Mouse (Mus musculus) small intestine, adult 2 months (tissue): ENCODE data around the gene 1810049J17Rik. TPM values are rescaled to one million over a fixed set of nuclear protein-coding genes. Genes with fewer than 3 reads are reported as not detected.
A peak's percentile ranks its signal among the peaks of the same experiment; 100 is the strongest.

Experiments used
- H3K27ac ChIP-seq: fragments of 200-500 bp; 2 replicates; pipeline ENCODE4 v1.5.1; 2012; ENCODE audit warnings: low read depth, low read length, control low read depth, inconsistent platforms; ENCODE audit not compliant: insufficient read depth
- H3K27me3 ChIP-seq: fragments of 200-500 bp; 2 replicates; pipeline ENCODE4 v1.6.1; 2012; ENCODE audit warnings: mild to moderate bottlenecking, moderate library complexity, low read length, inconsistent platforms; ENCODE audit not compliant: control insufficient read depth, insufficient read depth
- H3K36me3 ChIP-seq: fragments of 200-500 bp; 2 replicates; pipeline ENCODE4 v1.6.1; 2012; ENCODE audit warnings: mild to moderate bottlenecking, low read length, control low read depth, inconsistent platforms; ENCODE audit not compliant: control insufficient read depth, insufficient read depth
- H3K4me1 ChIP-seq: fragments of 200-500 bp; 2 replicates; pipeline ENCODE4 v1.6.1; 2012; ENCODE audit warnings: low read length, inconsistent platforms, mixed read lengths; ENCODE audit not compliant: control insufficient read depth, insufficient read depth, insufficient read length
- H3K4me3 ChIP-seq: fragments of 200-500 bp; 2 replicates; pipeline ENCODE4 v1.5.1; 2012; ENCODE audit warnings: low read depth, mild to moderate bottlenecking, control low read depth, inconsistent platforms, low read length, moderate library complexity
- CTCF ChIP-seq: fragments of 200-500 bp; IDR thresholded peaks from 2 replicates; pipeline ENCODE4 v1.5.1; 2012; ENCODE audit warnings: low read depth, mild to moderate bottlenecking, control low read depth, inconsistent platforms, low read length, moderate library complexity, mixed read lengths; ENCODE audit not compliant: insufficient replicate concordance, insufficient read length; ENCODE audit errors: extremely low read depth
- POLR2A ChIP-seq: fragments of 200-500 bp; IDR thresholded peaks from 2 replicates; pipeline ENCODE4 v1.6.1; 2012; ENCODE audit warnings: low read depth, mild to moderate bottlenecking, control low read depth, inconsistent platforms, low read length, moderate library complexity
- WGBS: fragments of 180-500 bp; shearing (Covaris S2); methylation state at CpG from one replicate; pipeline ENCODE4 v1.1.7; 2018; 5-methylcytosine and 5-hydroxymethylcytosine counted together
- polyA plus RNA-seq: library from polyadenylated mRNA; depleted of rRNA; stranded (reverse); fragments of >200 nt; gene quantifications from 2 replicates; pipeline ENCODE4 v1.2.3, GENCODE M21; 2012

Gene 1810049J17Rik
- polyA plus RNA-seq, 1 experiment = not detected

DNA sequence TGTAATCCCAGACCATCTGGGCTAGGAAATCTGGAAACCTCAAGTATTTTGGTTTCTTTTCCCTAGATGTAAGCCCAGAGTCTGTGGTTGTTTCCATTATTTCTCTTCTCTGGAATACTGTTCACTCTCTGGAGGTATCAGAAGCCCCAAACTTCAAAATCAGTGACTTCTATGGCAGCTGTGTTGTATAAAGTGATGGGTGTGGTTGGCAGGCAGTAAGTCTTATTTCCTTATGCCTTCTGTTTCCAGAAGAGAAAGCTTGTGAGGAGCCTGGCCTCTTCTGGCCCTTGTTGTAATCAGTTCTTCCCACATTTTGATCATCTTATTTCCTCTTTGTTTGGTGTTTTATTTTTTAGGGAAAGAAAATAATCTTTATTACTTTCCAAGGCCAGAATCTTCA lies 9.2 kb upstream of the 1810049J17Rik start:
- Histone ChIP-seq H3K27me3 (no peaks in the 10 kb centered on the region), H3K4me3 (no peak overlapping the region), H3K4me1 (peaks cover 12% of the 10 kb centered on the region), H3K36me3 (peaks cover 1% of the 10 kb centered on the region), H3K27ac (peak overlapping the region; percentile 62; the same call in 1 of the 2 replicates)
- TF ChIP-seq CTCF = no peak

GRCm38 (mm10) chr15:12330389-12330788 lies 8.7 kb upstream of the 1810049J17Rik start:
- peaks cover 5% of the 10 kb centered on the region for H3K36me3 ChIP-seq
- no peak overlapping the region for H3K4me3 ChIP-seq
- no peaks in the 10 kb centered on the region for H3K27me3 ChIP-seq
- 59% methylated on average over 3 of the region's 3 CpGs for WGBS
- H3K27ac ChIP-seq = peak overlapping the region; percentile 62; the same call in 1 of the 2 replicates
- TF ChIP-seq POLR2A (no peak), CTCF (no peak)
- peaks cover 15% of the 10 kb centered on the region for H3K4me1 ChIP-seq

GRCm38 (mm10) chr15:12324326-12324725 lies 2.6 kb upstream of the 1810049J17Rik start:
- Histone ChIP-seq H3K4me1 (peaks cover 10% of the 10 kb centered on the region; the same call in 1 of the 2 replicates), H3K27ac (no peak overlapping the region), H3K36me3 (peaks cover 4% of the 10 kb centered on the region), H3K27me3 (no peaks in the 10 kb centered on the region), H3K4me3 (no peak overlapping the region)
- 83% methylated on average over 1 of the region's 1 CpGs for WGBS
- no peak for TF ChIP-seq POLR2A
- TF ChIP-seq CTCF = no peak

GRCm38 (mm10) chr15:12322676-12323402 lies 1.1 kb upstream of the 1810049J17Rik start:
- Histone ChIP-seq H3K27me3 (no peaks in the 10 kb centered on the region), H3K4me3 (peak overlapping the region; percentile 99), H3K4me1 (peaks cover 10% of the 10 kb centered on the region; the same call in 1 of the 2 replicates), H3K36me3 (peaks cover 4% of the 10 kb centered on the region), H3K27ac (peak overlapping the region; percentile 94)
- TF ChIP-seq POLR2A = no peak
- TF ChIP-seq CTCF = no peak
- WGBS = 1% methylated on average over 9 of the region's 9 CpGs

GRCm38 (mm10) chr15:12321091-12321787 lies 460 bp downstream of the 1810049J17Rik start, which contains the start of gene Golph3:
Golph3 (plus strand) TSS chr15:12321450.
- under 1% methylated on average over 69 of the region's 74 CpGs for WGBS
- TF ChIP-seq CTCF = no peak
- peak; percentile 84 for TF ChIP-seq POLR2A
- Histone ChIP-seq H3K4me1 (peaks cover 9% of the 10 kb centered on the region; the same call in 1 of the 2 replicates), H3K27ac (peak within 1 kb of the TSS; percentile 94), H3K27me3 (no peaks in the 10 kb centered on the region), H3K36me3 (peaks cover 4% of the 10 kb centered on the region), H3K4me3 (peak within 1 kb of the TSS; percentile 99)

- H3K27ac ChIP-seq = peak overlapping the region; percentile 81
- H3K4me1 ChIP-seq = peaks cover 6% of the 10 kb centered on the region; the same call in 1 of the 2 replicates
- no peak for TF ChIP-seq POLR2A
- TF ChIP-seq CTCF = no peak
- no peaks in the 10 kb centered on the region for H3K27me3 ChIP-seq
- peak overlapping the region; percentile 99 for H3K4me3 ChIP-seq
- WGBS = 1% methylated on average over 22 of the region's 22 CpGs
- peaks cover 2% of the 10 kb centered on the region for H3K36me3 ChIP-seq
These were observed 1.1 kb downstream of the 1810049J17Rik start for GRCm38 (mm10) chr15:12320441-12321090.
